Mouse (Mus musculus): Measurements from ENCODE around the gene Myh1. TPM values are rescaled to one million over a fixed set of nuclear protein-coding genes. Genes with fewer than 3 reads are reported as not detected.

The Myh1 gene
- polyA plus RNA-seq, 1 experiment: 0.09 TPM

DNA sequence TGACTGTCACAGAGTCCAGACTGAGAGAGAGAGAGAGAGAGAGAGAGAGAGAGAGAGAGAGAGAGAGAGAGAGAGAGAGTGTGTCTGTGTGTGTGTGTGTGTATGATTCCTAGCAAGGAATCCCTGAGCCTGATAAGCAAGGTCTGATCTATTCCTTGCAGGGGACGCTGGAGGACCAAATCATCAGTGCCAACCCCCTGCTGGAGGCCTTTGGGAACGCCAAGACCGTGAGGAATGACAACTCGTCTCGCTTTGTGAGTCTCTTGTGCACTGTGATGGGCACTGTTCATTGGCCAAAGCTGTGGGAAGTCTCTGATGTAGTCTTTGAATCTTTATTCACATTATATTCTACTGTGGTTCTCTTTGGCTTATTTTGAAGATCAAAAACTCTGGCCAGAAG, 23.5 kb upstream of the Myh1 start:
- no peak for DNase-seq
- WGBS: 78% methylated on average over 5 of the region's 5 CpGs
- TF ChIP-seq POLR2A (IDR thresholded peaks at IDR 0.05; ENCODE audit: control insufficient read depth, extremely low read depth, insufficient read depth, low read length, poor library complexity) (no peak), CTCF (IDR thresholded peaks at IDR 0.05; ENCODE audit: borderline replicate concordance, control insufficient read depth, extremely low read depth, insufficient read depth, low read length, poor library complexity) (no peak)
- Histone ChIP-seq H3K36me3 (ENCODE audit: control insufficient read depth, insufficient read depth, low read length) (no peaks in the 10 kb centered on the region), H3K27me3 (ENCODE audit: control insufficient read depth, insufficient read depth, low read length) (no peaks in the 10 kb centered on the region), H3K27ac (ENCODE audit: control insufficient read depth, insufficient read depth, low read length) (no peak overlapping the region), H3K4me1 (replicated peaks; ENCODE audit: control insufficient read depth, insufficient read depth, low read length) (no peaks in the 10 kb centered on the region), H3K4me3 (ENCODE audit: control insufficient read depth, insufficient read depth, low read length) (no peak overlapping the region)

- Histone ChIP-seq H3K27ac (ENCODE audit: control insufficient read depth, insufficient read depth, low read length) (no peak overlapping the region), H3K4me3 (ENCODE audit: control insufficient read depth, insufficient read depth, low read length) (no peak overlapping the region), H3K4me1 (replicated peaks; ENCODE audit: control insufficient read depth, insufficient read depth, low read length) (no peaks in the 10 kb centered on the region), H3K27me3 (ENCODE audit: control insufficient read depth, insufficient read depth, low read length) (no peaks in the 10 kb centered on the region), H3K36me3 (ENCODE audit: control insufficient read depth, insufficient read depth, low read length) (no peaks in the 10 kb centered on the region)
- WGBS: 91% methylated on average over 10 of the region's 10 CpGs
- TF ChIP-seq CTCF (IDR thresholded peaks at IDR 0.05; ENCODE audit: borderline replicate concordance, control insufficient read depth, extremely low read depth, insufficient read depth, low read length, poor library complexity): no peak
- no peak for TF ChIP-seq POLR2A (IDR thresholded peaks at IDR 0.05; ENCODE audit: control insufficient read depth, extremely low read depth, insufficient read depth, low read length, poor library complexity)
- no peak for DNase-seq
Measured at GRCm38 (mm10) chr11:67190316-67190715, 9.5 kb upstream of the Myh1 start.

GRCm38 (mm10) chr11:67190814-67191213, 9.0 kb upstream of the Myh1 start:
- TF ChIP-seq CTCF (IDR thresholded peaks at IDR 0.05; ENCODE audit: borderline replicate concordance, control insufficient read depth, extremely low read depth, insufficient read depth, low read length, poor library complexity) (no peak), POLR2A (IDR thresholded peaks at IDR 0.05; ENCODE audit: control insufficient read depth, extremely low read depth, insufficient read depth, low read length, poor library complexity) (no peak)
- Histone ChIP-seq H3K27ac (ENCODE audit: control insufficient read depth, insufficient read depth, low read length) (no peak overlapping the region), H3K36me3 (ENCODE audit: control insufficient read depth, insufficient read depth, low read length) (no peaks in the 10 kb centered on the region), H3K27me3 (ENCODE audit: control insufficient read depth, insufficient read depth, low read length) (no peaks in the 10 kb centered on the region), H3K4me3 (ENCODE audit: control insufficient read depth, insufficient read depth, low read length) (no peak overlapping the region), H3K4me1 (replicated peaks; ENCODE audit: control insufficient read depth, insufficient read depth, low read length) (no peaks in the 10 kb centered on the region)
- no peak for DNase-seq
- 91% methylated on average over 2 of the region's 2 CpGs for WGBS

DNA sequence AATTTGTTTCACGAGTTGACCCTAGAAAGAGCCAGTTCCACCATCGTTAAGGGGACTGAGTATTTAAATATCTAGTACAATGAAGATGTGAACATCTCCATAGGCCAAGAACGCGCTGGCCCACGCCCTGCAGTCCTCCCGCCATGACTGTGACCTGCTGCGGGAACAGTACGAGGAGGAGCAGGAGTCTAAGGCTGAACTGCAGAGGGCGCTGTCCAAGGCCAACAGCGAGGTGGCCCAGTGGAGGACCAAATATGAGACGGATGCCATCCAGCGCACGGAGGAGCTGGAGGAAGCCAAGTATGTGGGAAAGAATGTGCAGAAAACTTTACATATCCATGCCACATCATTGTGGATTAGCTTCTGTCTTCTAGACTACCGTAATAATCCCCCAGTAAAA, 8.4 kb upstream of the Myh1 start:
- Histone ChIP-seq H3K27me3 (ENCODE audit: control insufficient read depth, insufficient read depth, low read length) (no peaks in the 10 kb centered on the region), H3K4me1 (replicated peaks; ENCODE audit: control insufficient read depth, insufficient read depth, low read length) (no peaks in the 10 kb centered on the region), H3K27ac (ENCODE audit: control insufficient read depth, insufficient read depth, low read length) (no peak overlapping the region), H3K4me3 (ENCODE audit: control insufficient read depth, insufficient read depth, low read length) (no peak overlapping the region), H3K36me3 (ENCODE audit: control insufficient read depth, insufficient read depth, low read length) (no peaks in the 10 kb centered on the region)
- 88% methylated on average over 14 of the region's 14 CpGs for WGBS
- DNase-seq: no peak
- TF ChIP-seq POLR2A (IDR thresholded peaks at IDR 0.05; ENCODE audit: control insufficient read depth, extremely low read depth, insufficient read depth, low read length, poor library complexity): no peak
- no peak for TF ChIP-seq CTCF (IDR thresholded peaks at IDR 0.05; ENCODE audit: borderline replicate concordance, control insufficient read depth, extremely low read depth, insufficient read depth, low read length, poor library complexity)

GRCm38 (mm10) chr11:67199321-67199720, 531 bp upstream of the Myh1 start:
- Histone ChIP-seq H3K27ac (ENCODE audit: control insufficient read depth, insufficient read depth, low read length) (no peak overlapping the region), H3K4me1 (replicated peaks; ENCODE audit: control insufficient read depth, insufficient read depth, low read length) (no peaks in the 10 kb centered on the region), H3K4me3 (ENCODE audit: control insufficient read depth, insufficient read depth, low read length) (no peak overlapping the region), H3K36me3 (ENCODE audit: control insufficient read depth, insufficient read depth, low read length) (no peaks in the 10 kb centered on the region), H3K27me3 (ENCODE audit: control insufficient read depth, insufficient read depth, low read length) (no peaks in the 10 kb centered on the region)
- DNase-seq: no peak
- 38% methylated on average over 1 of the region's 1 CpGs for WGBS
- no peak for TF ChIP-seq POLR2A (IDR thresholded peaks at IDR 0.05; ENCODE audit: control insufficient read depth, extremely low read depth, insufficient read depth, low read length, poor library complexity)

DNA sequence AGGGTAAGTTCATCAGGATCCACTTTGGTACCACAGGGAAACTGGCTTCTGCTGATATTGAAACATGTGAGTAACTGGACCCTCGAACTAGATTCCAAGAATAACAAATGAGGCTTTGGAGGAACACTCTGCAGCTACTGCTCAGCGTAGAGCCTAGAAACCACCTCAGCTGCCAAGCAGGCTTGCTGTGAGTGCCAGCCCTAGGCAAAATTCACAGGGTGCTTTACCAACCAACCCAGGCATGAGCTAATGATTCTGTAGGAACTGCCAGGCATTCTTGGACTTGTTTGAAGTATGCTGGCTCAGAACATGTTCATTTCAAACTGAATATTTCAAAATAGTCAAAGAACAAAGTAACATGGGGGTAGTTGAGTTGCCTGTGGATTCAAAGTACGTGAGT, 4.9 kb downstream of the Myh1 start:
- Histone ChIP-seq H3K4me3 (ENCODE audit: control insufficient read depth, insufficient read depth, low read length) (no peak overlapping the region), H3K27ac (ENCODE audit: control insufficient read depth, insufficient read depth, low read length) (no peak overlapping the region), H3K4me1 (replicated peaks; ENCODE audit: control insufficient read depth, insufficient read depth, low read length) (no peaks in the 10 kb centered on the region), H3K27me3 (ENCODE audit: control insufficient read depth, insufficient read depth, low read length) (no peaks in the 10 kb centered on the region), H3K36me3 (ENCODE audit: control insufficient read depth, insufficient read depth, low read length) (no peaks in the 10 kb centered on the region)
- DNase-seq: no peak
- no peak for TF ChIP-seq CTCF (IDR thresholded peaks at IDR 0.05; ENCODE audit: borderline replicate concordance, control insufficient read depth, extremely low read depth, insufficient read depth, low read length, poor library complexity)
- no peak for TF ChIP-seq POLR2A (IDR thresholded peaks at IDR 0.05; ENCODE audit: control insufficient read depth, extremely low read depth, insufficient read depth, low read length, poor library complexity)
- 67% methylated on average over 3 of the region's 3 CpGs for WGBS

GRCm38 (mm10) chr11:67221803-67222202, 22.0 kb downstream of the Myh1 start:
- no peaks in the 10 kb centered on the region for H3K27me3 ChIP-seq (ENCODE audit: control insufficient read depth, insufficient read depth, low read length)
- WGBS: 94% methylated on average over 8 of the region's 8 CpGs
- no peak overlapping the region for H3K27ac ChIP-seq (ENCODE audit: control insufficient read depth, insufficient read depth, low read length)
- TF ChIP-seq POLR2A (IDR thresholded peaks at IDR 0.05; ENCODE audit: control insufficient read depth, extremely low read depth, insufficient read depth, low read length, poor library complexity) (no peak), CTCF (IDR thresholded peaks at IDR 0.05; ENCODE audit: borderline replicate concordance, control insufficient read depth, extremely low read depth, insufficient read depth, low read length, poor library complexity) (no peak)
- H3K4me1 ChIP-seq (replicated peaks; ENCODE audit: control insufficient read depth, insufficient read depth, low read length): no peaks in the 10 kb centered on the region
- no peaks in the 10 kb centered on the region for H3K36me3 ChIP-seq (ENCODE audit: control insufficient read depth, insufficient read depth, low read length)
- no peak overlapping the region for H3K4me3 ChIP-seq (ENCODE audit: control insufficient read depth, insufficient read depth, low read length)
- no peak for DNase-seq

Data from thymus, adult 2 months (tissue).